Mouse (Mus musculus) right cerebral cortex, postnatal 4 days (tissue): ENCODE measurements around the gene Gm32742.

Source experiments
- DNase-seq: peaks from one replicate; pipeline ENCODE4 v3.0.0-alpha.2; 2022

Gm32742 gene

GRCm38 (mm10) chr9:51165312-51166180 is at the start of gene Gm32742:
Gene Gm32742, minus strand, starts transcription at chr9:51165517.
- no peak for DNase-seq

- DNase-seq = no peak
These were observed 48.5 kb upstream of the Gm32742 start for GRCm38 (mm10) chr9:51213729-51214237.

- DNase-seq = no peak
These were observed 47.9 kb upstream of the Gm32742 start, which contains the start of gene Pou2af1 for GRCm38 (mm10) chr9:51213023-51213728. Gene Pou2af1, plus strand, starts transcription at chr9:51213708.

GRCm38 (mm10) chr9:51211191-51211590 is 45.9 kb upstream of the Gm32742 start:
- DNase-seq = no peak

- DNase-seq = no peak
These were observed 43.6 kb upstream of the Gm32742 start for GRCm38 (mm10) chr9:51208974-51209332.

GRCm38 (mm10) chr9:51194790-51195189 is 29.5 kb upstream of the Gm32742 start:
- no peak for DNase-seq

- no peak for DNase-seq
These were observed 25.3 kb upstream of the Gm32742 start for GRCm38 (mm10) chr9:51190655-51191054.

GRCm38 (mm10) chr9:51185871-51186270 is 20.6 kb upstream of the Gm32742 start:
- DNase-seq = no peak

- no peak for DNase-seq
These were observed 20.1 kb upstream of the Gm32742 start for GRCm38 (mm10) chr9:51185386-51185785.

GRCm38 (mm10) chr9:51182716-51183710 is 17.7 kb upstream of the Gm32742 start:
- no peak for DNase-seq

GRCm38 (mm10) chr9:51180621-51181020 is 15.3 kb upstream of the Gm32742 start:
- peak; percentile 40 for DNase-seq

GRCm38 (mm10) chr9:51178297-51178696 is 13.0 kb upstream of the Gm32742 start:
- DNase-seq = no peak

- DNase-seq = no peak
These were observed 10.4 kb upstream of the Gm32742 start for GRCm38 (mm10) chr9:51175722-51176121.

- no peak for DNase-seq
These were observed 9.7 kb upstream of the Gm32742 start for GRCm38 (mm10) chr9:51174890-51175464.

GRCm38 (mm10) chr9:51170298-51170697 is 5.0 kb upstream of the Gm32742 start:
- no peak for DNase-seq

GRCm38 (mm10) chr9:51169133-51169532 is 3.8 kb upstream of the Gm32742 start:
- DNase-seq = no peak

GRCm38 (mm10) chr9:51168698-51169097 is 3.4 kb upstream of the Gm32742 start:
- DNase-seq = no peak

- DNase-seq = no peak
These were observed 2.6 kb upstream of the Gm32742 start for GRCm38 (mm10) chr9:51167954-51168353.

- DNase-seq = no peak
These were observed 1.3 kb downstream of the Gm32742 start for GRCm38 (mm10) chr9:51163989-51164388.

- DNase-seq = peak; percentile 79
These were observed 3.4 kb downstream of the Gm32742 start for GRCm38 (mm10) chr9:51161771-51162388.

GRCm38 (mm10) chr9:51152079-51152752 is 13.1 kb downstream of the Gm32742 start:
- peak; percentile 68 for DNase-seq
